Mouse (Mus musculus): ENCODE measurements at regions not wholly inside any gene's neighbourhood (a gene's known extent, or its start where the extent isn't known, plus 50 kb on each side); places are given as distances from the start of the nearest gene placed in this dataset.

DNA sequence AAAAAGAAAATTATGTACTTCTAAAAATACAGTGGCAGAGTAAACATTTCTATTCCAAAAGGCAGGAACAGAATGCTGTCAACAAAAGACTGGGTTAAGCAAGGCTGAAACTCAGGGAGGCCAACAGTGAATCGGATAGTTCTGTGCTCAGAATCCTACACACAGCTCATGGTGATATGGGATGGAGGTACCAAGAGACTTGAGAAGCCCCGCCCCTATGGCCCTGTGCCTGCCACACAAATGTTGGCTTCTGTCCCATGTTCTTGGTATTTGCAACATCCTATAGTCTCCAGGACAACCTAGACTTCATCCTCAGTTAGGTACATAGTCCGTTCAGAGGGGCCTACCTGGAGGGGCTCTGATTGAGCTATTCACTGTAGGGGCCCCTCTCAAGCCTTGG lies 92.2 kb upstream of the Galnt15 start:
- Histone ChIP-seq H3K4me3 (replicated peaks; ENCODE audit: low read length) (no peak overlapping the region), H3K27me3 (replicated peaks; ENCODE audit: control insufficient read depth, insufficient read depth, low read length) (no peaks in the 10 kb centered on the region), H3K36me3 (ENCODE audit: control insufficient read depth, insufficient read depth) (no peaks in the 10 kb centered on the region), H3K9ac (replicated peaks; ENCODE audit: low read depth, low read length) (no peak overlapping the region), H3K4me1 (replicated peaks; ENCODE audit: control insufficient read depth, insufficient read depth, low read length) (peaks cover 19% of the 10 kb centered on the region), H3K4me2 (ENCODE audit: low read length) (no peak overlapping the region), H3K9me3 (ENCODE audit: control insufficient read depth, low read length) (peaks cover 6% of the 10 kb centered on the region; the same call in 1 of the 2 replicates), H3K27ac (ENCODE audit: low read length) (no peak overlapping the region)
- ATAC-seq, result no peak
- 67% methylated on average over 3 of the region's 3 CpGs for WGBS

GRCm38 (mm10) chr14:31940900-31941299 lies 87.9 kb upstream of the Galnt15 start:
- no peak overlapping the region for H3K4me2 ChIP-seq (ENCODE audit: low read length)
- H3K36me3 ChIP-seq (ENCODE audit: control insufficient read depth, insufficient read depth), result no peaks in the 10 kb centered on the region
- no peaks in the 10 kb centered on the region for H3K27me3 ChIP-seq (replicated peaks; ENCODE audit: control insufficient read depth, insufficient read depth, low read length)
- ATAC-seq, result no peak
- peaks cover 6% of the 10 kb centered on the region; the same call in 1 of the 2 replicates for H3K9me3 ChIP-seq (ENCODE audit: control insufficient read depth, low read length)
- H3K27ac ChIP-seq (ENCODE audit: low read length), result no peak overlapping the region
- no peak overlapping the region for H3K9ac ChIP-seq (replicated peaks; ENCODE audit: low read depth, low read length)
- no peak overlapping the region for H3K4me3 ChIP-seq (replicated peaks; ENCODE audit: low read length)
- WGBS, result 90% methylated on average over 6 of the region's 6 CpGs
- no peaks in the 10 kb centered on the region for H3K4me1 ChIP-seq (replicated peaks; ENCODE audit: control insufficient read depth, insufficient read depth, low read length)

DNA sequence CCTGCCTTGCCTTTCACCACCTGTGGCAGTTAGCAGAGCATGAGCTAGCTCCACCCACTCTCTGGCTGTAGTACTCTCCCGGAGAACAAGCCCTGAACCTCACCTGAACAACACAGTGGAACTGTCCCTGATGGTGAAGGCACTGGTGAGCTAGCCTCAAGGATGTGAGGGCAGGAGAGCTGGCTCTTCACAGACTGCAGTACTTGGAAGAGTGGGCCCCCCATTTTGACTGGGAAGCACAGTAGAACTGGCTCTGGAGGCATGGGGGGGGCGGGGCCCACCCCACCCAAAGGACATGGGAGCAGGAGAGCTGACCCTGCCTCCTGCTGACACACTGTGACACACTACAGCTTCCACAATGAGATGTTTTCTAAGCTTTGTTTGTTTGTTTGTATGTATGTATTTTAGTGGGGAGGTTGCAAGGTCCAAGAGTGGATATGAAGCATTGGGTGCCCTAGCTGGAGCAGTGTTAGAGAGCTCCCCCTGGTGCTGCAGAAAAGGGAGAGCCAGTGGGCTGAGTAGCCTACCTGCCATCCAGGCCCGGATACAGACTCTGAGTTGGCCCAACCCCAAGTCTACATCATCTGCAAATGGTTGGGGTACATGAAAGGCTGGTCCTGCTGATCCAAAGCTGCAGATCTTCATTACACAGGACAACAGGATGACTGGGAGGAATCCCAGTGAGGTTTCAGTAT lies 86.4 kb upstream of the Galnt15 start:
- H3K4me3 ChIP-seq (replicated peaks; ENCODE audit: low read length), result no peak overlapping the region
- WGBS, result 66% methylated on average over 3 of the region's 3 CpGs
- ATAC-seq, result no peak

DNA sequence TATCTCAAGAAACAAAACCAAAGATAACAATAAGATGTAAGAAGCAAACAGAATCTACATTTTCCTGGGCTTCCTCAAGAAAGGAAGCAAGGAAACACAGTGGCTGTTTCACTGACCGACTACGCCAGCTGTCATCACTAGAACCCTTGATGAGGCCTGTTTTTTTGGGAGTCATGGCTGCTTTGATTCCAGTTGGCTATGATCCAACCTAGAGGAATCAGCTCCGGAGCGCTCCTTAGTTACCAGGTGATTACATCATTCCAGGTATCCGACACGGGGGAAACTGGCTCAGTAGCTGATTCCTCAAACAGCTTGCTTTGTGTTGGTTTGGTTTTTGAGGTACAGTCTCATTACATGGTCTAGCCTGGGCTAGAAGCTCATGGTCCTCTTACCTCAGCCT lies 84.1 kb upstream of the Galnt15 start:
- H3K4me2 ChIP-seq (ENCODE audit: low read length), result no peak overlapping the region
- H3K4me1 ChIP-seq (replicated peaks; ENCODE audit: control insufficient read depth, insufficient read depth, low read length), result no peaks in the 10 kb centered on the region
- no peaks in the 10 kb centered on the region for H3K9me3 ChIP-seq (ENCODE audit: control insufficient read depth, low read length)
- no peaks in the 10 kb centered on the region for H3K27me3 ChIP-seq (replicated peaks; ENCODE audit: control insufficient read depth, insufficient read depth, low read length)
- no peaks in the 10 kb centered on the region for H3K36me3 ChIP-seq (ENCODE audit: control insufficient read depth, insufficient read depth)
- H3K4me3 ChIP-seq (replicated peaks; ENCODE audit: low read length), result no peak overlapping the region
- no peak overlapping the region for H3K27ac ChIP-seq (ENCODE audit: low read length)
- WGBS, result 61% methylated on average over 6 of the region's 6 CpGs
- no peak for ATAC-seq
- H3K9ac ChIP-seq (replicated peaks; ENCODE audit: low read depth, low read length), result no peak overlapping the region

More for the DNA sequence above, 86.4 kb upstream of the Galnt15 start:
- Histone ChIP-seq H3K4me1 (replicated peaks; ENCODE audit: control insufficient read depth, insufficient read depth, low read length) (no peaks in the 10 kb centered on the region), H3K27me3 (replicated peaks; ENCODE audit: control insufficient read depth, insufficient read depth, low read length) (no peaks in the 10 kb centered on the region), H3K9ac (replicated peaks; ENCODE audit: low read depth, low read length) (no peak overlapping the region), H3K9me3 (ENCODE audit: control insufficient read depth, low read length) (peaks cover 6% of the 10 kb centered on the region; the same call in 1 of the 2 replicates), H3K27ac (ENCODE audit: low read length) (no peak overlapping the region), H3K36me3 (ENCODE audit: control insufficient read depth, insufficient read depth) (no peaks in the 10 kb centered on the region), H3K4me2 (ENCODE audit: low read length) (no peak overlapping the region)

DNA sequence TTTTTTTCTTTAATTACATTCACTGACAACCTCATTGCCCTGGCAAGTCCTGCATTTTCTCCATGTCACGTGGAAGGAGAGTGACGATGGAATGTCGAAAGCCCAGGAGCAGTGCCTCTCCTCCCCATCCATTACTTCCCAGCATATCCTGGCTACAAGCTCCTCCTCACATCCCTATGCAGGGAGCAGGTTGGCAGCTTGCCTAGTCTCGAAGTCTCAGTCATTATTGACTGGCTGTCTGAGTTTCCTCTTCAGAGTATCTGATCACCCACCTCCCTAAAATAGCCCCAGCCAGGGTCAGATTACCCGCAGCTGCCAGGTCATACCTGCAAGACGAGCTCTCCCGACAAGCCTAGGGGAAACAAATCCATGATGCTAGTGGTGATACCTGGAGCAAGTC lies 83.7 kb upstream of the Galnt15 start:
- no peaks in the 10 kb centered on the region for H3K36me3 ChIP-seq (ENCODE audit: control insufficient read depth, insufficient read depth)
- H3K27ac ChIP-seq (ENCODE audit: low read length), result no peak overlapping the region
- no peak overlapping the region for H3K4me3 ChIP-seq (replicated peaks; ENCODE audit: low read length)
- no peaks in the 10 kb centered on the region for H3K4me1 ChIP-seq (replicated peaks; ENCODE audit: control insufficient read depth, insufficient read depth, low read length)
- no peak overlapping the region for H3K4me2 ChIP-seq (ENCODE audit: low read length)
- 45% methylated on average over 7 of the region's 7 CpGs for WGBS
- no peak overlapping the region for H3K9ac ChIP-seq (replicated peaks; ENCODE audit: low read depth, low read length)
- H3K9me3 ChIP-seq (ENCODE audit: control insufficient read depth, low read length), result no peaks in the 10 kb centered on the region
- no peak for ATAC-seq
- H3K27me3 ChIP-seq (replicated peaks; ENCODE audit: control insufficient read depth, insufficient read depth, low read length), result no peaks in the 10 kb centered on the region

DNA sequence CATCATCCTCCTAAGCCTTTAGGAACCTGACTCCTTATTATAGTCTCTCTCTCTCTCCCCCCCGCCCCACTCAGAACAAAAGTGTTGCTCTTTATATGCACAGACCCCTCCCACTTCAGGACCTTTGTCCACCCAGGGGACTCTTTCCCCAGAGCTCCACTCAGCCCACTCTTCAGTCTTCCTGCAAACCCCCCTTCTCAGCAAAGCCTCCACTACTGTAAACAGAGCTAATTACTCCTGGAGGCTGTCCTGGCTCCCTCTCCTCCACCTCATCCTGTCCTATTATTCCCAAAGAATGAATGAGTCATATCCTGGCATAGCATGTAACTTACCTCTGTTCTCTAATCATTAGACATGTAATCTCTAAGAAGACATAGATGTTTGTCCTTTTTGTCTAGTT lies 82.8 kb upstream of the Galnt15 start:
- Histone ChIP-seq H3K4me1 (replicated peaks; ENCODE audit: control insufficient read depth, insufficient read depth, low read length) (no peaks in the 10 kb centered on the region), H3K9ac (replicated peaks; ENCODE audit: low read depth, low read length) (no peak overlapping the region), H3K9me3 (ENCODE audit: control insufficient read depth, low read length) (no peaks in the 10 kb centered on the region), H3K4me3 (replicated peaks; ENCODE audit: low read length) (no peak overlapping the region), H3K27ac (ENCODE audit: low read length) (no peak overlapping the region), H3K36me3 (ENCODE audit: control insufficient read depth, insufficient read depth) (no peaks in the 10 kb centered on the region), H3K27me3 (replicated peaks; ENCODE audit: control insufficient read depth, insufficient read depth, low read length) (no peaks in the 10 kb centered on the region), H3K4me2 (ENCODE audit: low read length) (no peak overlapping the region)
- no peak for ATAC-seq
- WGBS, result 0% methylated on average over 1 of the region's 1 CpGs

GRCm38 (mm10) chr14:31947246-31947645 lies 81.5 kb upstream of the Galnt15 start:
- no peaks in the 10 kb centered on the region for H3K9me3 ChIP-seq (ENCODE audit: control insufficient read depth, low read length)
- H3K27me3 ChIP-seq (replicated peaks; ENCODE audit: control insufficient read depth, insufficient read depth, low read length), result no peaks in the 10 kb centered on the region
- WGBS, result 20% methylated on average over 7 of the region's 7 CpGs
- no peak overlapping the region for H3K9ac ChIP-seq (replicated peaks; ENCODE audit: low read depth, low read length)
- H3K4me1 ChIP-seq (replicated peaks; ENCODE audit: control insufficient read depth, insufficient read depth, low read length), result no peaks in the 10 kb centered on the region
- no peak for ATAC-seq
- H3K27ac ChIP-seq (ENCODE audit: low read length), result no peak overlapping the region
- H3K4me2 ChIP-seq (ENCODE audit: low read length), result no peak overlapping the region
- H3K4me3 ChIP-seq (replicated peaks; ENCODE audit: low read length), result no peak overlapping the region
- no peaks in the 10 kb centered on the region for H3K36me3 ChIP-seq (ENCODE audit: control insufficient read depth, insufficient read depth)

- WGBS, result 89% methylated on average over 3 of the region's 3 CpGs
- Histone ChIP-seq H3K4me3 (replicated peaks; ENCODE audit: low read length) (no peak overlapping the region), H3K4me1 (replicated peaks; ENCODE audit: control insufficient read depth, insufficient read depth, low read length) (no peaks in the 10 kb centered on the region; the same call in 1 of the 2 replicates), H3K4me2 (ENCODE audit: low read length) (no peak overlapping the region), H3K27me3 (replicated peaks; ENCODE audit: control insufficient read depth, insufficient read depth, low read length) (no peaks in the 10 kb centered on the region), H3K9ac (replicated peaks; ENCODE audit: low read depth, low read length) (no peak overlapping the region), H3K27ac (ENCODE audit: low read length) (no peak overlapping the region), H3K36me3 (ENCODE audit: control insufficient read depth, insufficient read depth) (no peaks in the 10 kb centered on the region), H3K9me3 (ENCODE audit: control insufficient read depth, low read length) (no peaks in the 10 kb centered on the region)
- no peak for ATAC-seq
These were observed 76.9 kb upstream of the Galnt15 start for GRCm38 (mm10) chr14:31951894-31952293.

DNA sequence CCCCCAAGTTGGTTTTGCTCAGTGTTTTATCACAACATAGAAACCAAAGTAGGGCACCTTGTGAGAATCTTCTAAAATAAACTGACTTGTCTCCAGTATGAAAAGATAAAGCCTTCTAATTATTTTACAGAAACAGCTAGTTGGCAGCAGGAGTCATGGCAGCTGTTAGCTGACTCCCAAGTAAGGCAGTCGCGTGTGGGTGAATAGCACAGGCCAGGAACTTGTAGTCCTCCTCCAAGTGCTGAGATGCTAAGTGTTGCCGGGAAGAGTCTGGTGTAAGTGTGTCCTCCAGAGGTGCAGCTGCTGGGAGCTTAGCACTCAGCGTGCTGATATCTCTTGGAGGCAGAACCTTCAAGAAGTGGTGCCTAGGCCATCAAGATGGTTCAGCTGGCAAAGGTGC lies 75.0 kb upstream of the Galnt15 start:
- no peaks in the 10 kb centered on the region; the same call in 1 of the 2 replicates for H3K4me1 ChIP-seq (replicated peaks; ENCODE audit: control insufficient read depth, insufficient read depth, low read length)
- H3K9ac ChIP-seq (replicated peaks; ENCODE audit: low read depth, low read length), result no peak overlapping the region
- H3K4me3 ChIP-seq (replicated peaks; ENCODE audit: low read length), result no peak overlapping the region
- no peak overlapping the region for H3K27ac ChIP-seq (ENCODE audit: low read length)
- 53% methylated on average over 4 of the region's 4 CpGs for WGBS
- H3K9me3 ChIP-seq (ENCODE audit: control insufficient read depth, low read length), result no peaks in the 10 kb centered on the region
- no peak overlapping the region for H3K4me2 ChIP-seq (ENCODE audit: low read length)
- ATAC-seq, result no peak
- no peaks in the 10 kb centered on the region for H3K27me3 ChIP-seq (replicated peaks; ENCODE audit: control insufficient read depth, insufficient read depth, low read length)
- no peaks in the 10 kb centered on the region for H3K36me3 ChIP-seq (ENCODE audit: control insufficient read depth, insufficient read depth)

- Histone ChIP-seq H3K27ac (ENCODE audit: low read length) (no peak overlapping the region), H3K4me2 (ENCODE audit: low read length) (no peak overlapping the region), H3K4me1 (replicated peaks; ENCODE audit: control insufficient read depth, insufficient read depth, low read length) (no peaks in the 10 kb centered on the region; the same call in 1 of the 2 replicates), H3K9ac (replicated peaks; ENCODE audit: low read depth, low read length) (no peak overlapping the region), H3K4me3 (replicated peaks; ENCODE audit: low read length) (no peak overlapping the region), H3K27me3 (replicated peaks; ENCODE audit: control insufficient read depth, insufficient read depth, low read length) (no peaks in the 10 kb centered on the region), H3K36me3 (ENCODE audit: control insufficient read depth, insufficient read depth) (no peaks in the 10 kb centered on the region), H3K9me3 (ENCODE audit: control insufficient read depth, low read length) (no peaks in the 10 kb centered on the region)
- peak; percentile 83 for ATAC-seq
- 2% methylated on average over 4 of the region's 4 CpGs for WGBS
These were observed 73.8 kb upstream of the Galnt15 start for GRCm38 (mm10) chr14:31954945-31955344.
